Comparison of ENCODE assay signal across 7 mouse cellular contexts in the genomic region with DNA sequence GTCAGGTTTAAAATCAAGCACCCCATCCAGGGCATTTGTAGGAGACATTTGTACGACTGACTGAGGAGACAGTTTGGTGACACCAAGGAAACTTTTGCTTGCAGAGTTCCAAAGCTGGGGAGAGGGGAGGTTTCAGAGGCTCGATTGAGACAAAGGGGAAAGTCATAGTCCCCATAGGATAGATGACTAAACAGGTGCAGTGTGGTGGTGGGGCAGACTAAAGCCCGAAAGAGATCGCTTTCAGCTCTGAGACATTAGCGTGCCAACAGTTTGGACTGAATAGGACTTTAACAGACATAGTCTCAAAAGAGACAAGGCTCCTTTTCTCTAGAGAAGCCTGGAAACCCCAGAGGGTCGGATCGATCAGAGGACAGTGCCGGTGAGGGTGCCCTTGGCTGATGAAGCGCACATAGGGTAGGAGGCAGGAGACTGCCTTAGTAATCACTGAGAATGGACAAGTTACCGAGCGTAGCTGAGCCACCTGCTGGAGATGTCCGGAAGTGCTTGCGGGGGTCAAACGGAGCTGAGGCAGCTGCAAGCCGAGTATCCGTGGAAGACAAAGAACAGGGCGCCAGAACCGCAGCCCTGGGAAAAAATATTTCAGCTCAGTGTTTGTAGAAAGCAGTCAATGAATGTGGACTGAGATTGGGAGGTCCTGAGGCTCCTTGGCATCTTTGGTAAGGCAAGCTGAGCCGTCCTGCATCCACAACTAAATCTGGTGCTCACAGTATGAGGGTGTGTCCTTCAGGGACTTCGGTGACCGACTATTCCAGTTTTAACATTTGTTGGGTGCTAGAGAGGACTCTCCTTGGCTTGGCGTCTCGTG.
A peak's percentile ranks its signal among the peaks of the same experiment; 100 is the strongest.
DNase-seq lines count a peak whose midpoint lies in the region; ATAC-seq lines count a peak whose summit lies in the region.

No protein-coding gene starts in this region.

- peak overlapping the region; percentile 33 for H3K4me3 ChIP-seq in intestine, embryonic 15.5 days (replicated peaks)
- no peak overlapping the region for H3K4me3 ChIP-seq in limb, embryonic 11.5 days (ENCODE audit: low read depth, low read length)
- H3K4me3 ChIP-seq in midbrain, embryonic 13.5 days (replicated peaks) = peak overlapping the region; percentile 27

- no peaks in the 10 kb centered on the region for H3K9me3 ChIP-seq in intestine, embryonic 15.5 days
- no peaks in the 10 kb centered on the region for H3K9me3 ChIP-seq in limb, embryonic 11.5 days (ENCODE audit: control insufficient read depth, low read length)
- H3K9me3 ChIP-seq in midbrain, embryonic 13.5 days = no peaks in the 10 kb centered on the region

- H3K27ac ChIP-seq in intestine, embryonic 15.5 days = no peak overlapping the region
- H3K27ac ChIP-seq in limb, embryonic 11.5 days (replicated peaks; ENCODE audit: low read depth, low read length) = 0 out of 2 replicates have a peak overlapping the region, but pooled peaks have one; percentile 1
- H3K27ac ChIP-seq in midbrain, embryonic 13.5 days = peak overlapping the region; percentile 51; the same call in 1 of the 2 replicates

- no peaks in the 10 kb centered on the region for H3K36me3 ChIP-seq in intestine, embryonic 15.5 days
- H3K36me3 ChIP-seq in limb, embryonic 11.5 days (ENCODE audit: control insufficient read depth, insufficient read depth, low read length) = no peaks in the 10 kb centered on the region
- no peaks in the 10 kb centered on the region for H3K36me3 ChIP-seq in midbrain, embryonic 13.5 days

- H3K4me2 ChIP-seq in intestine, embryonic 15.5 days (replicated peaks) = peak overlapping the region; percentile 71
- peak overlapping the region; percentile 32 for H3K4me2 ChIP-seq in limb, embryonic 11.5 days (ENCODE audit: low read depth, severe bottlenecking)
- peak overlapping the region; percentile 47 for H3K4me2 ChIP-seq in midbrain, embryonic 13.5 days (replicated peaks)

- H3K4me1 ChIP-seq in intestine, embryonic 15.5 days (replicated peaks) = peaks cover 3% of the 10 kb centered on the region; the same call in 1 of the 2 replicates
- peaks cover 7% of the 10 kb centered on the region; the same call in 1 of the 2 replicates for H3K4me1 ChIP-seq in limb, embryonic 11.5 days (ENCODE audit: control insufficient read depth, insufficient read depth, low read length)
- peaks cover 14% of the 10 kb centered on the region; the same call in 1 of the 2 replicates for H3K4me1 ChIP-seq in midbrain, embryonic 13.5 days (replicated peaks)

- peak overlapping the region; percentile 32 for H3K9ac ChIP-seq in intestine, embryonic 15.5 days
- peak overlapping the region; percentile 61 for H3K9ac ChIP-seq in limb, embryonic 11.5 days (ENCODE audit: low read length)
- H3K9ac ChIP-seq in midbrain, embryonic 13.5 days (replicated peaks) = peak overlapping the region; percentile 40

- WGBS in intestine, embryonic 15.5 days = 21% methylated on average over 23 of the region's 23 CpGs
- 32% methylated on average over 23 of the region's 23 CpGs for WGBS in limb, embryonic 11.5 days
- 27% methylated on average over 23 of the region's 23 CpGs for WGBS in midbrain, embryonic 13.5 days

- ATAC-seq in intestine, embryonic 15.5 days = peak; percentile 90
- peak; percentile 73; the same call in 1 of the 2 replicates for ATAC-seq in limb, embryonic 11.5 days (ENCODE audit: insufficient number of reproducible peaks, low FRiP score, low TSS enrichment, low read depth)
- ATAC-seq in midbrain, embryonic 13.5 days = peak; percentile 91

- no peaks in the 10 kb centered on the region for H3K27me3 ChIP-seq in intestine, embryonic 15.5 days (replicated peaks)
- no peaks in the 10 kb centered on the region for H3K27me3 ChIP-seq in limb, embryonic 11.5 days (ENCODE audit: control insufficient read depth, insufficient read depth, low read length)
- H3K27me3 ChIP-seq in midbrain, embryonic 13.5 days = no peaks in the 10 kb centered on the region

- peak; percentile 87 for DNase-seq in R1 (ENCODE audit: low read depth, low spot score)
- peak; percentile 12 for DNase-seq in cerebellum, adult 9-11 months
- DNase-seq in frontal cortex, postnatal 36 days (ENCODE audit: low spot score in 2 of 2) = peak; percentile 65 to 78
- peak; percentile 93 for DNase-seq in limb, embryonic 11.5 days (ENCODE audit: low spot score)
- peak; percentile 20 to 71 for DNase-seq in spleen, postnatal 10 days (ENCODE audit: low spot score in 2 of 2)

Comparison
In these comparisons a context has a peak if more than half of its experiments do, and no peak if none do; other contexts are left out.
1. DNase-seq: peak in every context shown above with its lines; median percentile 93 in limb, embryonic 11.5 days; 87 in R1; 72 in frontal cortex, postnatal 36 days; 46 in spleen, postnatal 10 days; 12 in cerebellum, adult 9-11 months.